Mouse (Mus musculus) layer of hippocampus, postnatal 10 days (tissue): Measurements from ENCODE around the gene Bcorl1. TPM values are rescaled to one million over a fixed set of nuclear protein-coding genes. Genes with fewer than 3 reads are reported as not detected.

Experiments
- DNase-seq, 2 experiments: peaks; one replicate each; pipeline ENCODE4 v3.0.0; 2021; ENCODE audit warnings: low spot score in 2 of 2
- total RNA-seq, 2 experiments: library from RNA; stranded (reverse); gene quantifications; 2 replicates each; pipeline ENCODE4 v1.2.3; 2021

The Bcorl1 gene
- total RNA-seq, 2 experiments from 2014 or later: 17.6 to 19.6 TPM

DNA sequence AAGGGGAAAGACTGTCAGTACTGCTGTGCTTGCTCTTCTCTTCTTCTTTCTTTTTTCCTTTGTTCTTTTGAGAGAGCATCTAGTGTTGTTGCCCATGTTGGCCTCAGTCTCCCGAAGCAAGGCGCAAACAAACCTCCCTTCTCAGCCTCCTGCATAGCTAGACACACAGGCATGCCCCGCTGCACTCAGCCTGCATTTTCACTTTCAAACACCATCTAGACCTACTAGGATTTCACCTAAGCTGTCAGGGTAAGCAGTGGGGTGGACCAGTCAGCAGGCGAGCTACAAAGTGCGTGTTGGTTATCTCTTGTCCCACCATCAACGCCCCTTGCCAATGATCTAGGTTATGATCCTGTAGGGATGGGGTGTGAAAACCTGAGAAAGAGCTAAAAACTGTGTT is 100.4 kb downstream of the Bcorl1 start:
- no peak for DNase-seq

GRCm38 (mm10) chrX:48441954-48442353 is 100.8 kb downstream of the Bcorl1 start:
- no peak for DNase-seq

DNA sequence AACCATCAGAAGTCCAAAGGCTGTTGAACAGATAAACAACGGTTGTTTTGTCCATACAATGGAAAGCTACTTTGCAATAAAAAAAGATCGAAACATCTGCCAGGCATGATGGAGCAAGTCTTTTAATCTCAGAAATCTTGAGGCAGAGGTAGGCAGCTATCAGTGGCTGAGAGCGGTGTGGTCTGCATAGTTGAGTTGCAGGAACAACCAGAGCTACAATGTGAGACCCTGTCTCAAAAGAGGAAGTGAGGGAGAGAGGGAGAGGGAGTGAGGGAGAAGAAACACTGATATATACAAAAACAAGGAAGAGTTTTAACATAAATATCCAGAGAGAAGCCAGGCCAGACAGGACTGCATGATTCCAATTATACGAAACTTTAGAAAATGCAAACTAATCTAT is 103.5 kb downstream of the Bcorl1 start:
- DNase-seq: no peak

- no peak for DNase-seq
Observed at GRCm38 (mm10) chrX:48449646-48450045, 108.5 kb downstream of the Bcorl1 start.

DNA sequence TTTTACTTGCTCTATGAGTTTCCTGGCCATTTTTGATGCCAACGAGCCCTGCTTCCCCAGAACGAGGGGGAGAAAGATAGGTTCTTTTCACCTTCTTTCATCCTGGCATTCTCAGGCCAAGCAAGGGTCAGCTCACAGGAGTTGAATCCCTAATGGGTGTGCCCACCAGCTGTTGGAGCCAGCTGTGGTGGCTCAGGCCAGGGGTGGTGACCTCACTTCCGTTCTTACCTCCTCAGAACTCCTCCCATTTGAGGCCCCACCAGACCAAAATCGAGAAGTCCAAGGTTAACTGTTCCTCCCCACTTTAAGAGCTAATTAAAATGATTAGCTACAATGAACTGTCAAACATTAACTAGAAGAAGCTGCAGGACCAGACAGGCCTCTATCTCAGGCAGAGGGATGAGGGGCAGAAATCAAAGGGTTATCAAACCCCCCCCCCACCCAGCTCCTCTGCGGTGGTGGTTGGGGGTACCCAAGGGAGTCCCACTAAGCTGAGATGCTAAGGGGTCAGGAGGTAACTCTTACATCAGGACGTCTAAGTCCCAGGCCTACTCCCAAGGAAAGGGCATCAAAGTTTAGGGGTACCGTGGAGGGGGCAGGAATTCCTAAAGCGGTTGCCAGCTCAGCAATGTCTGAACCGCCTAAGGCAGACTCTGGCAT is 111.2 kb downstream of the Bcorl1 start:
- DNase-seq: no peak

DNA sequence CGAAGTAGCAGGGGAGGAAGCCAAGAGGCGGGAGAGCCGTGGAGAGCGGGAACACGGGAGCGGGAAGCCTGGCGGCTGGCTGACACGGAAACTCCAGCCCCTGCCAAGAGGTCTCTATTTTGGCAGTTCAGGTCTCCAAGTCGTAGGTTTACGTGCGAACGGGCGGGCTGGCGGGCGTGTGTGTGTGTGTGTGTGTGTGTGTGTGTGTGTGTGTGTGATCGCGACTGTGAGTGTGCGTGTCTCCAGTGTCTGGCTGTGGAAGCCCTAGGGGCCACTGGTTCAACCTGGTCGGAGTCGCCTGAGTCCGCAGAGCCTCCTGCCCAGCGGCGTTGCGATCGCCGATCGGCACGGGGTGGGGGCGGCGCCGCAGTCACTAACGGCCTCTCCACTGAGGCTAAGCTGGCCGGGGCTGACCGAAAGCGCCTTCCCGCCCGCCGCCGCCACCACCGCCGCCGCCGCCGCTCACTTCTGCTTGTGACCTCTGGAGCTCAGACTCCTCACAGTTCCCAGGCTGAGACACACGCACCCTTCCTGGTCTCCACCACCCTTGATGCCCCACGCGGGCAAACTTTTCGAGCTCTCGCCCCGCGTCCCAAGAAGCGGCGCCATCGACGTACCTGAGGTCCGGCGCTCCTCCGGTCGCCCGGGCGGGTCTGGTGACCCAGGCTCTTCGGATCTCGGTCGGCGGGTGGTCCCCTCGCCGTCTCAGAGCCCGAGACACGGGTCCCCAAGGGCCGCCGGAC is 111.9 kb downstream of the Bcorl1 start:
- DNase-seq: no peak

DNA sequence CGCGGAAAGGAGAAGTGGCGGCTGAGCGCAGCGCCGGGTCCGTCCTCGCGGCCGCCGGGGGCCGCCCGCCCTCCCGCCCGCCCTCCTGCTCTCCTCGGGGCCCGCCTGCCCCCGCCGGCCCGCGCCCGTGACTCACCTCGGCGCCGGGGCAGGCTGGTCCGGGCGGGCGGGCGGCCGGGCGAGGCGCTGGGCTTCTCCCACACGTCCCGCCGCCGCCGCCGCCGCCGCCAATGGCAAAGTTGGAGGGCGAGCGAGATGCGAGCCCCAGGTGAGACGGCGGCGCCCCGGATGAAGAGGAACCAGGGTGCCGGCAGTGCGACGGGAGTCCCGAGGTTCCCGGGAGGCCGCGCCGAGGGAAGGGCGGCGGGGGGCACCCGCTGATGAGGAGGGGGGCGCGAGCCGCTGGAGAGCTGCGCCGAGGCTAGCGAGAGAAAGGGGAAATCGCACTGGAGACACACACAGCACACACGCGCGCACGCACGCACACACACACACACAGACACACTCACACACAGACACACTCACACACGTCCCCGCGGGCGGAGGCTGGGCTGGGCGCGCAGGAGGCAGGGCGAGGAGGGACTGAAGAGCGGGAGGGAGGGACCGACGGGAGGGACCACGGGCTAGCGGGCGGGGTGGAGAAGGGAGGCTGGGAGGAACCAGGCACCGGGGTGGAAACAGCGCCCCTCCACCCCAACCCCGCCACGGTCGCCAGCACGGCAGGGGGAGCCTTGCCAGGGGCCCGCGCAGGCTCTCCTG is 112.8 kb downstream of the Bcorl1 start:
- peak; percentile 19 to 29 for DNase-seq

DNA sequence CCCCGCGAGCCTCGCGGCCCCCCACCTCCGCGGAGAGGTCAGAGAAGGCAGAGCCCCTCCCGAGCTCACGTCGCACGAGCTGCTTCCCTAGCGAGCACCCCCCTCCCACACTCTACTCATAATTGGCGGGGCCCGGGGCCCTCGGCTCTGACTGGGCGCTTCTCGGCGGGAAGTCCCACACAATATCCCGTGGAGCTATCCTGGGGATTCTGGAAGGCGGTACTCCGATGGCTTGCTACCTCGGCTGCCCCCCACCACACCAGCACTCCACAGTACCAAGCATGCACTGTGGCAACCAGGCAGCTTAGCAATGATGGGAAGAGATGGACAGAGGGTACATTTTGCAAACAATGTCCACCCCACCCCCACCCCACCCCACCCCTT is 113.3 kb downstream of the Bcorl1 start:
- no peak for DNase-seq

DNA sequence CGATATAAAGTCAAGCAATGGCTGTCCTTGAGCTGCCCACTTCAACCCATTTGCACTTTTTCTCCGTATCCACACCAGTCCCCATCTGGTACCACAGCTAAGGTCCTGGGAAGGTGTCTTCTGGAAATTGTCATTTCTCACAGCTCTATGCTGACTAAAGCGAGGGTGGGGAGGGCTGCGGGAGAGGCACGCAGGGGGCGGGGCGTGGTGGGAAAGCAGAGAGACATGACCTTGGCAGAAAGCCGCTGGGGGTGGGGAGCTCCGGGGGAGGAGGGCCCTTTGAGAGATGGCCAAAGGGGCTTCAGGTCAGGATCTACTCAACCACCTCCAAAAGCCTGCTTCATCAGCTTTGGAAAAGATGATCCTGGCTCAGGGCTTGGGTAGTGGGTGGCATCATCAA is 113.9 kb downstream of the Bcorl1 start:
- no peak for DNase-seq

- DNase-seq: no peak
Observed at GRCm38 (mm10) chrX:48456956-48457355, 115.8 kb downstream of the Bcorl1 start.

Other genes with a start within 250 kb of the Bcorl1 start
- under 1 TPM; 0.75 to 0.85 TPM for gene Xpnpep2, start 232.6 kb upstream of the Bcorl1 start, total RNA-seq
- 1 to 10 TPM; 1.0 to 1.7 TPM for gene Sash3, start 194.9 kb upstream of the Bcorl1 start, total RNA-seq
- gene Zdhhc9, start 132.5 kb upstream of the Bcorl1 start, total RNA-seq: 10 to 100 TPM; 49.9 to 52.1 TPM
- 10 to 100 TPM; 18.4 to 22.4 TPM for gene Utp14a, start 84.5 kb upstream of the Bcorl1 start, total RNA-seq
- 1 to 10 TPM; 1.0 TPM for gene Elf4, start 121.8 kb downstream of the Bcorl1 start, total RNA-seq
- gene Aifm1, start 172.2 kb downstream of the Bcorl1 start, total RNA-seq: 10 to 100 TPM; 28.6 to 32.6 TPM
- gene Rab33a, start 177.9 kb downstream of the Bcorl1 start, total RNA-seq: 10 to 100 TPM; 23.3 to 24.2 TPM